Mouse (Mus musculus) embryonic fibroblast, embryonic 13.5 days (primary cell): Measurements from ENCODE around the gene Ppp3r1. TPM values are rescaled to one million over a fixed set of nuclear protein-coding genes. Genes with fewer than 3 reads are reported as not detected.

Experiments
- H3K27ac ChIP-seq: 2 replicates; pipeline ENCODE4 v1.5.1; 2012; ENCODE audit warnings: low read length, control low read depth, inconsistent platforms; ENCODE audit not compliant: insufficient read depth
- H3K4me1 ChIP-seq: 2 replicates; pipeline ENCODE4 v1.6.1; 2011; ENCODE audit warnings: low read length; ENCODE audit not compliant: control insufficient read depth, insufficient read depth
- H3K4me3 ChIP-seq: 2 replicates; pipeline ENCODE4 v1.5.1; 2011; ENCODE audit warnings: mild to moderate bottlenecking, control low read depth, low read length; ENCODE audit not compliant: insufficient read depth
- CTCF ChIP-seq: IDR thresholded peaks from 2 replicates; pipeline ENCODE4 v1.5.1; 2011; ENCODE audit warnings: mild to moderate bottlenecking, control low read depth, low read length, moderate library complexity, borderline replicate concordance; ENCODE audit not compliant: insufficient read depth
- POLR2A ChIP-seq: IDR thresholded peaks from 2 replicates; pipeline ENCODE4 v1.6.1; 2011; ENCODE audit warnings: low read depth, mild to moderate bottlenecking, control low read depth, low read length, moderate library complexity
- polyA plus RNA-seq: library from polyadenylated mRNA; stranded (reverse); fragments of >200 nt; gene quantifications from 2 replicates; pipeline ENCODE4 v1.2.4, GENCODE M21; 2011; ENCODE audit warnings: low read depth; ENCODE audit not compliant: missing spikeins, insufficient read length

Ppp3r1 gene
- polyA plus RNA-seq, 1 experiment, result 153 TPM

GRCm38 (mm10) chr11:17199840-17200501, 40.9 kb downstream of the Ppp3r1 start:
- TF ChIP-seq POLR2A (no peak), CTCF (no peak)
- no peaks in the 10 kb centered on the region; the same call in 1 of the 2 replicates for H3K4me1 ChIP-seq
- H3K27ac ChIP-seq, result no peak overlapping the region
- no peak overlapping the region for H3K4me3 ChIP-seq

DNA sequence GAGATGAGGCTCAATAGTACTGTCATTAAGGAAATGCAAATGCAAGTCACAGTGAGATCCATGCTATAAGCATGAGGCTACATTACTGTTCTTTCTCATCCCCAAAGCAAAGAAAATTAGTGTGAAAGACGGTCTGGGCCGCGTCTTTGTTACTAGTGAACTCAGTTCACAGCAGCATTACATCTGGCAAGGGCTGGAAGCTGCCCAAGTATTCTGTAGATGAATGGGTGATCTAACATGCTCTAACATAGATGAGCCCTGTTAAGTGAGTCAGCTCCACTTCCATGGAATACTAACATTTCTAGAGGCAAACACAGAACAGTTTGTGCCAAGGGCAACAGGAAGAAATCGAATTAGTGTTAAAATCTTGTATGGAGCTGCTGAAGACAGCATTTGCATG, 41.9 kb downstream of the Ppp3r1 start:
- no peak overlapping the region for H3K27ac ChIP-seq
- no peaks in the 10 kb centered on the region; the same call in 1 of the 2 replicates for H3K4me1 ChIP-seq
- no peak overlapping the region for H3K4me3 ChIP-seq
- TF ChIP-seq CTCF, result no peak
- no peak for TF ChIP-seq POLR2A

DNA sequence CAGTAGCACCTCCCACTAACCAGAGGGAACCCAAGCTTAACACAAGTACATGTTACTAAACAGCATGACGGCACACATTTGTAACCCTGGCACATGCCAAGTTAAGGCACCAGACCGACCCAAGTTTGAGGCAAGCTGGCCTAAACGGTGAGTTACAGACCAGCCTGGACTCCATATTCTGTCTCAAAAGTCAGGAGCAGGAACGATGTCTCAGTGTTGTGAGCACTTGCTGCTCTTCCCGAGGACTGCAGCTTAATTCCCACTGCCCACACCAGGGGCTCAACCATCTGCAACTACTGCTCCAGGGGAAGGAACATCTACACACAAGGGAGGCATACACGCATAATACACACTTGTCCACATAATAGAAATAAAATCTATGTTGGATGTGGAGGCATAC, 43.4 kb downstream of the Ppp3r1 start:
- H3K27ac ChIP-seq, result no peak overlapping the region
- H3K4me1 ChIP-seq, result no peaks in the 10 kb centered on the region; the same call in 1 of the 2 replicates
- H3K4me3 ChIP-seq, result no peak overlapping the region
- TF ChIP-seq CTCF (no peak), POLR2A (no peak)

GRCm38 (mm10) chr11:17211258-17212140, 52.4 kb downstream of the Ppp3r1 start, which contains the start of gene Pno1:
Pno1 (minus strand) TSS chr11:17211568.
- Histone ChIP-seq H3K4me3 (peak within 1 kb of the TSS; percentile 82), H3K4me1 (no peaks in the 10 kb centered on the region)
- TF ChIP-seq POLR2A (peak; percentile 77), CTCF (no peak)

DNA sequence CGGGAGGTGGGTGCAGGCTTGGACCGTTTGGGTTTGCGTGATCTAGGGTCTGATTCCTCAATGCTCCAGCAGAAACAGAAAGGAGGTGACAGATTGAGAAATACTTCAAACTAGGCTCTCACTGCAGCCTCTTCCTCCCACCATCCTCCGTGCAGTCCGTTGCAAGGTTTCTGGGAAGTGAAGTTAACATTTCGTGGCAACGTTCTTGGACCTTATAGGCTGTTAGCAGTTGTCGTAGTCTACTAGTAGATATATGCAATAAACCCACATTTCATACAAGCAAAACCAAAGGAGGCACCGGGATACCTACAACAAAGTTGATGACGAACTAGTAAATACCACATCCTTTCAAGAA, 53.1 kb downstream of the Ppp3r1 start:
- H3K27ac ChIP-seq, result peak overlapping the region; percentile 37
- TF ChIP-seq POLR2A, result no peak; the same call in none of the 2 replicates
- no peak for TF ChIP-seq CTCF
- H3K4me3 ChIP-seq, result peak overlapping the region; percentile 82

More at GRCm38 (mm10) chr11:17211258-17212140, 52.4 kb downstream of the Ppp3r1 start, which contains the start of gene Pno1:
- H3K27ac ChIP-seq, result peak within 1 kb of the TSS; percentile 79

DNA sequence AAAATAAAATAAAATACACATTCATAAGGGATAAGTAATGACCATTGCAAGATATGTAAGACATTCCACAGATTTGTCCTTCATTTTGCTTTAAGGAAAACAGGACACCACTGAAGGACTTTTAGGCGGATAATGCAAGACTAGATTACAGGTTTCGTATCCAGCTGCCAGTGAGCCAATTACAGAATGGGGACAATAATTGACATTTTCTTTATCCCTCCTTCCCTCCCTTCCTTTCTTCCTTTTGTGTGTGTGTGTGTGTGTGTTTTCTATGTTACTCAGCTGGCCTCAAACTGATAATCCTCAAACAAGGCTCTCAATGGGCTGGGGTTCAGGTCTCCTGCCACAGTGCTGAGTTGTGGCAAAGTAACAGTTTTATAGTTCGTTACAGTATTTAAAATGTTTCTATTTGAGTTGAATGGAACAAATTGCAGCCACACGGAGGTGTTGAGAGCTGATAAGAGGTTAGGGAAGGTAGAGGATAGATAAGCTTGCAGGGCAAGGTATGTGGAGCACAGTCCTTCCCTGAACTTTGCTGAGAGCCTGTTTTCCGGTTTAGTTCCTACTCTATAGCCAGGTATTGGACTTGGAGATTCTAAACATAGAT, 53.9 kb downstream of the Ppp3r1 start:
- Histone ChIP-seq H3K4me3 (no peak overlapping the region), H3K27ac (no peak overlapping the region), H3K4me1 (no peaks in the 10 kb centered on the region)
- no peak for TF ChIP-seq POLR2A
- no peak for TF ChIP-seq CTCF

More for the DNA sequence above, 53.1 kb downstream of the Ppp3r1 start:
- H3K4me1 ChIP-seq, result no peaks in the 10 kb centered on the region

GRCm38 (mm10) chr11:17215475-17215874, 56.4 kb downstream of the Ppp3r1 start:
- Histone ChIP-seq H3K4me1 (no peaks in the 10 kb centered on the region), H3K4me3 (no peak overlapping the region), H3K27ac (no peak overlapping the region)
- TF ChIP-seq POLR2A, result no peak
- no peak for TF ChIP-seq CTCF

DNA sequence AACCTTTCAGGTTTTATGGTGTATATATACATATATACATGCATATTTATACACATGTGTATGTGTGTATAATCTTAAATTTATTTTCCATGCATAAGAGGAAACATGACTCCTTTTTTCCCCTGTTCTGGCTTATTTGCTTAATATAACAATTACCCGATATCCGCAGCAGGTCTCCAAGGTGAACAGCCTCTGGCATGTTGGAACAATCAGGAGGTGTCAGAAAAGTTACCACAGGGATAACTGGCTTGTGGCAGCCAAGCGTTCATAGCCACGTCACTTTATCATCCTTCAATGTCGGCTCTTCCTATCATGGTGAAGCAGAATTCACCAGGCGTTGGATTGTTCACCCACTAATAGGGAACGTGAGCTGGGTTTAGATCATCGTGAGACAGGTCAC, 62.1 kb downstream of the Ppp3r1 start:
- Histone ChIP-seq H3K27ac (no peak overlapping the region), H3K4me1 (no peaks in the 10 kb centered on the region), H3K4me3 (no peak overlapping the region)
- TF ChIP-seq POLR2A (no peak), CTCF (no peak)

- Histone ChIP-seq H3K27ac (no peak overlapping the region), H3K4me1 (no peaks in the 10 kb centered on the region), H3K4me3 (no peak overlapping the region)
- TF ChIP-seq POLR2A (no peak), CTCF (no peak)
Observed at GRCm38 (mm10) chr11:17232792-17233191, 73.7 kb downstream of the Ppp3r1 start.
